Mouse (Mus musculus) small intestine, adult 2 months (tissue): Measurements from ENCODE around the gene Gabbr1.

ENCODE experiments used
- CTCF ChIP-seq: fragments of 200-500 bp; IDR thresholded peaks from 2 replicates; pipeline ENCODE4 v1.5.1; 2012; ENCODE audit warnings: low read depth, mild to moderate bottlenecking, control low read depth, inconsistent platforms, low read length, moderate library complexity, mixed read lengths; ENCODE audit not compliant: insufficient replicate concordance, insufficient read length; ENCODE audit errors: extremely low read depth
- POLR2A ChIP-seq: fragments of 200-500 bp; IDR thresholded peaks from 2 replicates; pipeline ENCODE4 v1.6.1; 2012; ENCODE audit warnings: low read depth, mild to moderate bottlenecking, control low read depth, inconsistent platforms, low read length, moderate library complexity

DNA sequence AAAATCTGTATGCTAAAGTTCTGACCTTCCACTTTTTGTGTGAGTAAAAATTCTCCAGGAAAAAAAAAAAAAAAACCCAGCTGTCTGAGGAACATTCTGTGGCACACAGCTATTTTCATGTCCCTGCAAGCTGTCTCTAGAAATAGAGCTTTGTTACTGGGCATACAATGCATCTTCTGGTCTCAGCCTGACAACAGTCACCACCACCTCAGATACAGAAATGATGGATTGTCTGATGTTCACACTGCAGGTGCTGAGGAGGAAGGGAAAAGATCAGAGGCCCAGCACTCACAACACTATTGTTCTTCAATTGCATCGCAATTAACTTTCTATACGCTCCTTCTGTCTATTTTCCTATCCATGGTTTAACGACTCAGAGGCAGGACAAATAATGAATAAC lies 27.4 kb upstream of the Gabbr1 start:
- TF ChIP-seq CTCF: no peak
- no peak for TF ChIP-seq POLR2A
